Mouse (Mus musculus) hindbrain, postnatal 0 days (tissue): ENCODE measurements around the gene Acr. TPM values are rescaled to one million over a fixed set of nuclear protein-coding genes. Genes with fewer than 3 reads are reported as not detected.
A peak's percentile ranks its signal among the peaks of the same experiment; 100 is the strongest.

Source experiments
- ATAC-seq: fragments of 200-750 bp; cut with Nextera tagmentation; 2 replicates; pipeline ENCODE4 v1.8.0; 2017; ENCODE audit warnings: mild to moderate bottlenecking, moderate TSS enrichment, moderate library complexity
- DNase-seq: peaks from one replicate; pipeline ENCODE4 v3.0.0-alpha.2; 2015; ENCODE audit warnings: low spot score
- H3K27ac ChIP-seq: fragments of 300-500 bp; sonication (generic); 2 replicates; pipeline ENCODE4 v1.5.1; 2014; ENCODE audit warnings: mild to moderate bottlenecking
- H3K27me3 ChIP-seq: fragments of 300-500 bp; sonication (generic); 2 replicates; pipeline ENCODE4 v1.6.1; 2014; ENCODE audit warnings: low read length, mixed read lengths; ENCODE audit not compliant: insufficient read depth
- H3K36me3 ChIP-seq: fragments of 300-500 bp; sonication (generic); 2 replicates; pipeline ENCODE4 v1.6.1; 2014; ENCODE audit warnings: low read length, mixed read lengths; ENCODE audit not compliant: insufficient read depth
- H3K4me1 ChIP-seq: fragments of 300-500 bp; sonication (generic); 2 replicates; pipeline ENCODE4 v1.6.1; 2014; ENCODE audit warnings: antibody characterized with exemption, low read length, mixed read lengths; ENCODE audit not compliant: insufficient read depth
- H3K4me2 ChIP-seq: fragments of 300-500 bp; sonication (generic); 2 replicates; pipeline ENCODE4 v1.6.1; 2014; ENCODE audit warnings: low read depth, mild to moderate bottlenecking, low read length, moderate library complexity, mixed read lengths
- H3K4me3 ChIP-seq: fragments of 300-500 bp; sonication (generic); 2 replicates; pipeline ENCODE4 v1.5.1; 2014; ENCODE audit warnings: low read length
- H3K9ac ChIP-seq: fragments of 300-500 bp; sonication (generic); replicated peaks from 2 replicates; pipeline ENCODE4 v1.6.1; 2014; ENCODE audit warnings: mild to moderate bottlenecking, low read length, moderate library complexity, mixed read lengths
- H3K9me3 ChIP-seq: fragments of 300-500 bp; sonication (generic); 2 replicates; pipeline ENCODE4 v1.6.1; 2016; ENCODE audit warnings: low read length, mixed read lengths
- CTCF ChIP-seq: IDR thresholded peaks from 2 replicates; pipeline ENCODE4 v1.5.1; 2016; ENCODE audit warnings: antibody characterized with exemption, control low read depth, low read depth
- WGBS: fragments of 180-500 bp; shearing (Covaris S2); extraction: QIAGEN DNeasy Blood & Tissue Kit; methylation state at CpG from one replicate; pipeline ENCODE4 v1.1.7; 2014; 5-methylcytosine and 5-hydroxymethylcytosine counted together
- polyA plus RNA-seq: library from polyadenylated mRNA; unstranded; fragments of >200 nt; fragmentation: Nextera tagmentation; extraction: Ambion mirVana; gene quantifications from 2 replicates; pipeline ENCODE4 v1.2.1, GENCODE M21; 2015
- total RNA-seq: library from RNA; depleted of rRNA; stranded (reverse); fragments of >200 nt; gene quantifications from 2 replicates; pipeline ENCODE4 v1.2.3, GENCODE M21; 2014

Gene Acr
- total and polyA plus RNA-seq, 2 experiments from 2014 or later: 2.1 to 2.4 TPM

GRCm38 (mm10) chr15:89557179-89557995, 10.7 kb upstream of the Acr start:
- no peak for ATAC-seq
- TF ChIP-seq CTCF: no peak
- H3K27ac ChIP-seq: no peak overlapping the region
- DNase-seq: no peak
- H3K36me3 ChIP-seq: peaks cover 3% of the 10 kb centered on the region; the same call in 1 of the 2 replicates
- WGBS: 25% methylated on average over 34 of the region's 40 CpGs
- no peak overlapping the region for H3K9ac ChIP-seq
- H3K4me2 ChIP-seq: peak overlapping the region; percentile 34; the same call in 1 of the 2 replicates
- no peaks in the 10 kb centered on the region for H3K9me3 ChIP-seq
- no peaks in the 10 kb centered on the region for H3K27me3 ChIP-seq
- 0 out of 2 replicates have a peak, but pooled peaks cover 5% of the 10 kb centered on the region for H3K4me1 ChIP-seq
- no peak overlapping the region for H3K4me3 ChIP-seq

GRCm38 (mm10) chr15:89557996-89558390, 10.1 kb upstream of the Acr start:
- Histone ChIP-seq H3K4me2 (peak overlapping the region; percentile 34), H3K27ac (no peak overlapping the region), H3K4me1 (0 out of 2 replicates have a peak, but pooled peaks cover 5% of the 10 kb centered on the region), H3K36me3 (no peaks in the 10 kb centered on the region; the same call in 1 of the 2 replicates), H3K9me3 (no peaks in the 10 kb centered on the region), H3K4me3 (no peak overlapping the region), H3K27me3 (no peaks in the 10 kb centered on the region), H3K9ac (no peak overlapping the region)
- no peak for DNase-seq
- 21% methylated on average over 31 of the region's 34 CpGs for WGBS
- no peak for TF ChIP-seq CTCF
- no peak for ATAC-seq

GRCm38 (mm10) chr15:89559202-89559731, 8.9 kb upstream of the Acr start:
- Histone ChIP-seq H3K36me3 (no peaks in the 10 kb centered on the region), H3K9me3 (no peaks in the 10 kb centered on the region), H3K4me2 (no peak overlapping the region), H3K27me3 (no peaks in the 10 kb centered on the region), H3K4me3 (no peak overlapping the region), H3K4me1 (0 out of 2 replicates have a peak, but pooled peaks cover 5% of the 10 kb centered on the region), H3K9ac (no peak overlapping the region), H3K27ac (no peak overlapping the region)
- 58% methylated on average over 10 of the region's 10 CpGs for WGBS
- TF ChIP-seq CTCF: no peak
- DNase-seq: no peak
- 0 out of 2 replicates have a peak, but pooled peaks have one; percentile 17 for ATAC-seq

- H3K27me3 ChIP-seq: no peaks in the 10 kb centered on the region
- H3K27ac ChIP-seq: no peak overlapping the region
- no peaks in the 10 kb centered on the region for H3K9me3 ChIP-seq
- 77% methylated on average over 8 of the region's 8 CpGs for WGBS
- no peak overlapping the region for H3K9ac ChIP-seq
- H3K4me1 ChIP-seq: no peaks in the 10 kb centered on the region
- H3K4me3 ChIP-seq: no peak overlapping the region
- no peak for TF ChIP-seq CTCF
- H3K36me3 ChIP-seq: no peaks in the 10 kb centered on the region
- DNase-seq (no peak), ATAC-seq (no peak)
- no peak overlapping the region for H3K4me2 ChIP-seq
These were observed 4.0 kb downstream of the Acr start for GRCm38 (mm10) chr15:89572147-89572546.

GRCm38 (mm10) chr15:89582494-89582893, 14.4 kb downstream of the Acr start:
- no peaks in the 10 kb centered on the region for H3K9me3 ChIP-seq
- 90% methylated on average over 7 of the region's 7 CpGs for WGBS
- H3K36me3 ChIP-seq: peaks cover 14% of the 10 kb centered on the region; the same call in 1 of the 2 replicates
- H3K4me3 ChIP-seq: no peak overlapping the region
- no peak overlapping the region for H3K27ac ChIP-seq
- DNase-seq: no peak
- TF ChIP-seq CTCF: no peak
- H3K27me3 ChIP-seq: no peaks in the 10 kb centered on the region
- no peak overlapping the region for H3K9ac ChIP-seq
- no peaks in the 10 kb centered on the region for H3K4me1 ChIP-seq
- ATAC-seq: no peak
- no peak overlapping the region for H3K4me2 ChIP-seq

- WGBS: 86% methylated on average over 5 of the region's 5 CpGs
- Histone ChIP-seq H3K9me3 (no peaks in the 10 kb centered on the region), H3K4me3 (no peak overlapping the region), H3K36me3 (peaks cover 14% of the 10 kb centered on the region; the same call in 1 of the 2 replicates), H3K4me2 (no peak overlapping the region), H3K27me3 (no peaks in the 10 kb centered on the region), H3K27ac (no peak overlapping the region), H3K4me1 (0 out of 2 replicates have a peak, but pooled peaks cover under 1% of the 10 kb centered on the region), H3K9ac (no peak overlapping the region)
- DNase-seq: no peak
- ATAC-seq: no peak
- TF ChIP-seq CTCF: no peak
These were observed 17.0 kb downstream of the Acr start for GRCm38 (mm10) chr15:89585101-89585500.
